Mouse (Mus musculus) heart, postnatal 14 days (tissue): ENCODE data around the gene Gm28051. TPM values are rescaled to one million over a fixed set of nuclear protein-coding genes. Genes with fewer than 3 reads are reported as not detected.
A peak's percentile ranks its signal among the peaks of the same experiment; 100 is the strongest.

Experiments
- DNase-seq, 2 experiments: peaks; one replicate each; pipeline ENCODE4 v3.0.0; 2021 to 2022
- intact Hi-C: fragments of 180-260 bp; cut with DNase I; formaldehyde crosslinking; loops from one replicate; pipeline ENCODE4 v1.15.1; 2025
- total RNA-seq, 2 experiments: library from RNA; stranded (reverse); gene quantifications; 2 replicates each; pipeline ENCODE4 v1.2.3; 2021

Gene Gm28051
- total RNA-seq, 2 experiments from 2014 or later: not detected

GRCm38 (mm10) chr12:102695369-102696239 is 62.0 kb downstream of the Gm28051 start:
- intact Hi-C loops: no loop called here
- no peak for DNase-seq

DNA sequence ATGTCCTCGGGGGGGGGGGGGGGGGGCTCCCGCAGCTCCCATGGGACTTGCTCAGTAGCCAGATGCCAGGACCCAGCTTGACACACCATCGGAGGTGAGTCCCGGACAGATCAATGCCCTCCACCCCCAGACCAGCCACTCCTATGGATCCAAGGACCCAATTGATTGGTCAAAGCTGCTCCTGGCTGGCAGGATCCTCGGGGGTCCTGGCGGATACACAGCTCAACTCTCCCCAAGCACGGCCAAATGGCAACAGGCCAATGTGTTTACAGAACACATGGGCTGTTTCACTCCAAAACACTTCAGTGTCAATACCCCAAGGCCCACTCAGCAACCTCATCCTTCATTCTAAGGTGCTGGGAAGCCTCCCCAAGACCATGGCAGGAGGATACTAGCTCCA is 65.8 kb downstream of the Gm28051 start:
- no peak for DNase-seq
- intact Hi-C loops: no loop called here

GRCm38 (mm10) chr12:102691180-102691579 is 66.4 kb downstream of the Gm28051 start:
- DNase-seq: peak; percentile 32 to 55

GRCm38 (mm10) chr12:102689773-102690563 is 67.6 kb downstream of the Gm28051 start:
- DNase-seq: no peak
- intact Hi-C loops: no loop called here

More at GRCm38 (mm10) chr12:102691180-102691579, 66.4 kb downstream of the Gm28051 start:
- intact Hi-C loops: no loop called here

GRCm38 (mm10) chr12:102686321-102686720 is 71.2 kb downstream of the Gm28051 start:
- no peak for DNase-seq
- intact Hi-C loops: no loop called here

DNA sequence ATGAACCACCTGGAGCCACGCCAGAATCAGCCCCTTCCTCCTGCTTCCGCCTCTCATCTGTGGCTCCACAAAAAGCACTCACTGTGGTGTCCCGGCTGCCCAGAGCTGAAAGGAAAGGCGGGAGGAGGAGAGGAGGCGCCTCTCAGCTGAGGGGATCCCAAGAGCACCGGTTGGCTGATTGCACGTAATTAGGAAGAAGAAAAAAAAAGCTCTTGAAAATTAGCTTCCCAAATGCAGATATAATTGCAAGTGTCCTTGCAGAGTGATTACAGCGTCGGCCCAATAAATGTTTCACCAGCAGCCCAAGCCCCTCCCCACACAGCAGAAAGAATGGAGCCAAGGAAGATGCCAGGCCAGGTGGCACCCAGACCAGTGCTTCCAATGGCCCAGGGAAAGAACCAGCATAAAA is 72.0 kb downstream of the Gm28051 start:
- DNase-seq: no peak
- intact Hi-C loops: no loop called here

DNA sequence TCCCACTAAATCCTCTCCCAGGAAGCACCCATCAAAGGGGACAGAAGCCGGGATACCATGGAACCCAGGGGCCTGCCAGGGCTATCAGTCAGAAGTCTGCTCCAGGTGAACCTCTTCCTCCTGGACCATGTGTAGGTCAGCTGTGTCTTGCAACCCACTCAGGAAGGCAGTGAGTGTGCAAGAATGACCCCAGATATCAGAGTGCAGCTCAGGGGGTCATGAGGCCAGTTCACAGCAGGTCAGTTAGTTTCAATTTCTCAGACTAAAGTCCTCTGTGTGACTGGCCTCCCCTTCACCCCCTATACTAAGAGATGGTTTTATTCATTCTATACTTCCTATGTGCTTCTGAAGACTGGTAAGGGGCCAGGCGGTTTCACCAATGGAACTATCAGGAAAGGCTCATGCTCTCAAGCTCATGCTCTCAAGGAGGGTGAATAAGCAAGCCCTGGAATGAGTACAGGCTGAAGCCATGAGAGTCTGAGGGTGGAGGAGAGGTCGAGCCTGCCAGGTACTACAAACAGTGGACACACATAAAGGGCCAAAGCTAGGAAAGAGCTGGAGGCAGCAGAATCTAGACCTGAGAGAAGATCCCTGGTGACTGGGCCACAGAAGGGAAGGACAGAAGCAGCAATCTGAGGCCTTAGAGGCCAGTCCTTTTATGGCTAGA is 72.7 kb downstream of the Gm28051 start:
- no peak for DNase-seq
- intact Hi-C loops: no loop called here

DNA sequence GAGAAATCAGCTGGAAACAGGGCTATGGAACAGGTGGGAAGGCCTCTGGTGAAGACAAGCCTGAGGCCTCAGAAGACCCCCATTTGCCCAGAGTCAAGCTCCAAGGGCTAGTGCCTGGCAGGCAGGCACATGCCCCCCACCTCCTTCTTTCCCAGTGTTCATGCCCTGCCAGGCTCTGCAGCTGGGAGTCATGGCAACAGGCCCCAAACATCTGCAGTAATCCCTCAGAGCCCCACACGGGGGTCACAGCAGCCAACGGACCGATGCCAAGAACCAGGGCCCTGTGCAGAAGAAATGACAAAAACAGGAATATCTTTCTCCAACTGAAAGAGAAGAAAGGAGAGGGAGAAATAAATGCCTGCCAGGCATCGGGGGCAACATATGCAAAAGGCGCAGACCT is 73.6 kb downstream of the Gm28051 start:
- no peak for DNase-seq
- intact Hi-C loops: loop anchor here (2.0 kb wide), 1 partner anchor 19 kb away; no protein-coding TSS in a partner anchor

GRCm38 (mm10) chr12:102683438-102683837 is 74.1 kb downstream of the Gm28051 start:
- DNase-seq: no peak
- intact Hi-C loops: loop anchor here (2.0 kb wide), 1 partner anchor 19 kb away; no protein-coding TSS in a partner anchor

- DNase-seq: peak in 1 of 2 experiments; percentile 52
- intact Hi-C loops: loop anchor here (2.0 kb wide), 1 partner anchor 20 kb away; no protein-coding TSS in a partner anchor
These were observed 74.8 kb downstream of the Gm28051 start for GRCm38 (mm10) chr12:102682722-102683299.

GRCm38 (mm10) chr12:102682085-102682484 is 75.5 kb downstream of the Gm28051 start:
- intact Hi-C loops: loop anchor here (2.0 kb wide), 1 partner anchor 21 kb away; no protein-coding TSS in a partner anchor
- peak; percentile 59 to 68 for DNase-seq

- intact Hi-C loops: no loop called here
These were observed 76.0 kb downstream of the Gm28051 start for GRCm38 (mm10) chr12:102681590-102681989.

DNA sequence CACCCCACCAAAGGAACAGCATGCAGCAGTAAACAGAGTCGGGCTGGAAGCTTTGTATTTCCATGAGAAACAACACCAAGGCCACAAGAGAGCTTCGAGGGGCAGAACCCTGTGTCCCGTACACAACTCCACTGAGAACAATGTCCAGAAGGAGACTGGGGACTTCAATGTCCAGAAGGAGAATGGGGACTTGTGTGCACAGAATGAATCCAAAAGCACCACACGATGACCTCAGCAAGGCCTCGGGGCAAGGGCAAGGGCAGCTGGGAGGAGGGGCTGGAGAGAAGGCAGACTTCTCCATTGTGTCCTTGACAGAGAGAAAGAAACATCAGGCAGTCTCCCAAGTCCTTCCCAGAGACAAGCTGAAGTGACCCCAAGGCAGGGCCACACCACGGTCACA is 78.7 kb downstream of the Gm28051 start:
- intact Hi-C loops: no loop called here
- no peak for DNase-seq

More at GRCm38 (mm10) chr12:102681590-102681989, 76.0 kb downstream of the Gm28051 start:
- DNase-seq: peak in 1 of 2 experiments; percentile 40

GRCm38 (mm10) chr12:102677089-102677488 is 80.5 kb downstream of the Gm28051 start:
- intact Hi-C loops: no loop called here

DNA sequence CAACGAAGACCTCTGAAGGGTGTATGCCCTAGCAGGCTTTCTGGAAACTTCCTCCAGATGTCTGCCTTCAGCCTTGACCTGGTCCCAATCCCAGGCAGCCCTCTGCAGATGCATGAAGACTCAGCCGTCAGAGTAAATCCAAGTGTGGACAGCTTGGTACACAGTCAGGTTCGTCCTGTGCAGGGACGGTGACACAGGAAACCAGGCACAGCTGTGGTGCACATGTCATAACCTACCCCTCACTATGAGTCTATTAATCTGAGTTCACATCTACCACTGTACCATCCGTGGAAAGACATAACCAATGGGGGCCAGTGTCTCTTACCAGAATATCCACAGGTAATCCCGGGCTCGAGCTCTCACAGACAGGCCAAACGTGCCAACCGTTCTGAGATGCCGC is 83.0 kb downstream of the Gm28051 start:
- DNase-seq: no peak
- intact Hi-C loops: no loop called here

More at GRCm38 (mm10) chr12:102677089-102677488, 80.5 kb downstream of the Gm28051 start:
- no peak for DNase-seq

DNA sequence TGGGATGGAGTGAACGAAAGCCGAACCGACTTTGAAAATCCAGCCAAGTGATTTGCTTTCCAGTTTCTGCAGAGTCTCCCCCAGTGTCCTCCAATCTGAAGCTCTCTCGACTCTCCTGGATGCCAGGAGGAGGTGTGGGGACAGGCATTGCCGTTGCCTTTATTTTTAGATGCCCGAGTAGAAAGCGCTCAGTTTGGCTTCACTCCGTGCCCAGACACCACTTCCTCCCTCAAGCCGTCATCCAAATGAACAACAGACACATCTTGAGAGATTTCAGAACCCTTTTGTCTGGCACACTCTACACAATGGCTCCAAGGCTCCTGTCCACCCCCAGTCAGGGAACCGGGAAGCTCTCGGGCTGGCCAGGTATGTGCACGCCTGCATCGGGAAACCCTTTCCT is 83.4 kb downstream of the Gm28051 start:
- intact Hi-C loops: no loop called here

GRCm38 (mm10) chr12:102672857-102673839 is 84.4 kb downstream of the Gm28051 start:
- peak; percentile 48 for DNase-seq
- intact Hi-C loops: no loop called here

More for the DNA sequence above, 83.4 kb downstream of the Gm28051 start:
- DNase-seq: no peak

DNA sequence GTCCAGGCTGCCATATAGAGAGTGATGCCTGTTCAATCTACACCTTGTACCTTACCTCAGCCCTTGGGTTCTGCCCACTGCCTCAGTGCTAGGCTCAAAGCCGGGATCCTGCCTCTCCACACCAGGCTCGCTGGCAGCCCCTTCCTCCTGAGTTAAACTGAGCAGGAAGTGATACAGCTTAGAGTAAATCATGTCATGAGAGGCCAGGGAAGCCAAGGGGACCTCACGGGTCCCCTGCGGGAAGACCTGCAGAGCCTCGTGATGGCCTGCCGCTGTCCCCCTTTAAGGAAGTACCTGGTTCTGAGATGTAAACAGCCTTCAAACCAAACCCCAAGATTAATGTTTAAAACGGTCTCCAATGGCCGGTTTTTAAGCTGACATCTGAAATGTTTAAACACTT is 85.4 kb downstream of the Gm28051 start:
- no peak for DNase-seq
- intact Hi-C loops: no loop called here

DNA sequence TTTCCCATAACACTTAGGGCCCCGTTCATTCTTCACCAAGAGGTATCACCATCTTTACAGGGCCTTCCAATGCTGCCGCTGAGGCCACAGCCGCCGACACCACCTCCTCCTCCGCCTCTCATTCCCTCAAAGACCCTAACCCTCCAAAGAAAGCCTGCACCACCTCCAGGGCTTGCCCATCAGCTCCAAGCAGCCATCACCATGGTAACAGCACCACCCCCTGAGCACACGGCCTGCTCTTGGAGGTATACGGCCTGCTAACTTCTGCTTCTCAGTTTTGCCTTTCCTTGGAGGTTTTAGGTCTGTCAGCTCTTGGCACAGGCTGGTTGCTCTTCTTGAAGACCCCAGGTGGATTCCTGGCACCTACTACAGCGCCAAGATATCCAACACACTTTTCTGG is 86.7 kb downstream of the Gm28051 start:
- intact Hi-C loops: no loop called here
- no peak for DNase-seq
